Mouse (Mus musculus) kidney, postnatal 14 days (tissue): Measurements from ENCODE around the gene Cpt1c.

Experiments
- DNase-seq: peaks from one replicate; pipeline ENCODE4 v3.0.0; 2022; ENCODE audit warnings: mixed read lengths

The Cpt1c gene

GRCm38 (mm10) chr7:44998501-44998955 lies 23.9 kb upstream of the Cpt1c start, which contains the start of gene Bcl2l12:
Bcl2l12 (minus strand) TSS chr7:44998712.
- peak; percentile 83 for DNase-seq

- DNase-seq: no peak
These were observed 23.3 kb upstream of the Cpt1c start for GRCm38 (mm10) chr7:44997940-44998428.

DNA sequence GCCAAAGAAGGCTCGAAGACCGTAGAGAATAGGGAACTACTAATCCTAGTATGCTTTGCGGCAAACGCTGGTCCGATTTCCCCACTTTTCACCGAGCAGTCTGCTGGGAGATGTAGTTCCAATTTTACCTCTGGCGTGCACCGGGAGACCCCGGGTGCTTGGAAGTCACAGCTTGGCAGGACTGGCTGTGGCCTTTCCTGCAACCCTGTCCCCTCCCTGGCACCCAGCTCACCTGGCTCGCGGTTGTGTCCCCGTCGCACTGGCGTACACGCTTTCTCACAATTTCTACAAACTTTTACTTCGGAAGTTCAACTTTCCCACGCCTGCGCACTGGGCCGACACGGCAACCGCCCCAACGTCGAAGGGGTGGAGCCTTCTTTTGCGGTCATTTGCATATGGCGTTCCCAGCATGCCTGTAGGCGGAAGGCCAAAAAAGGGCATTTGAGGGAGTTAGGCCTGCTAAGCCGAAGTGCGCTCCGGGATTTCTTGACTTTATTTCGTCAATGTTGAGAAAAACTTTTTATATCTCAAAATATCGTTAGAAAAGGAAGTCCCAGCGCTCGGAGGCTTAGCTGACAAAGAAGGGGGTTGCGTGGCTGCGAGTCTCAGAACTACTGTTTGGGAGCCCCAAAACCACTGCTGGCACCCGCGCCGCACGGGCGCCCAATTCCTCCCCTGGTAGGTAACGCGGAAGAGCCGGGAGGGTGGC lies 22.7 kb upstream of the Cpt1c start, which contains the start of gene Irf3:
Irf3 (plus strand) TSS at position 418 of the 709 bp plus-strand sequence.
- DNase-seq: peak; percentile 98

GRCm38 (mm10) chr7:44996672-44997071 lies 22.0 kb upstream of the Cpt1c start:
- no peak for DNase-seq

DNA sequence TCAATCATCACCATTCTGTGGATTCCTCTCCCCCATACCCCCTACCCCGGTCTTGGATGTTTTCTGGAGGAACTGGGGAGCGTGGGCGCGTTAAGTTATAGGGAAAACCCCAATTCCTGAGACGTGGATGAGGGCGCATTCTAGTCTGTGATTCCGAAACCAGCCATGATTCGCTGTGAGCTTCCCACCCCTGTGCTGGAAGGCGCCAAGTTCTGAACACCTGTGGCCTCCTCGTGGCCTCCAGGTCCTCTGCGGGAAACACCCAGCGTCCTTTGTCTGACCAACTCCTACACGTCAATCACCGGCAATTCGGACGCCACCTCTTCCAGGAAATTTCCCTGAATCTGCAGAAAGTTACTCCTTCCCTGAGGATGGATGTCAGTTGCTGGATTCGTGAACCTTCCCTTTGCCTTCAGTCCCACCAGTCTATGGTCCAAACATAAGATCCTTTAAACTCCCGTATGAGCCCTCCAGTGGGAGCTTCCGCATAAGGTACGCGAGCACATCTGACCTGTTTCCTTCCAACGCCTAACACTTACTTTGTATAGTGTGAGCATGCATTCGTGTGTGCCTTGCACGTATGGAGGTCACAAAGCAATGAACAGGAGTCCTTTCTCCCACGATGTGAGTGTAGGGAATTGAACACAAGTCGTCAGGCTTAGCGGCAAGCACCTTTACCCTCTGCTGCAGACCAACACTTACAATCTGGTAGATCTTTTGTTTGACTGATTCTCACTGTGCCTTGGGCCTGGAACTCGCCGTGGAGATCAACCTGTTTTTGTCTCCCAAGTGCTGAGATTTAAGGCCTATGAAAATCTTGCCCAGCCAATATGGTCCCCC lies 12.4 kb upstream of the Cpt1c start:
- no peak for DNase-seq

DNA sequence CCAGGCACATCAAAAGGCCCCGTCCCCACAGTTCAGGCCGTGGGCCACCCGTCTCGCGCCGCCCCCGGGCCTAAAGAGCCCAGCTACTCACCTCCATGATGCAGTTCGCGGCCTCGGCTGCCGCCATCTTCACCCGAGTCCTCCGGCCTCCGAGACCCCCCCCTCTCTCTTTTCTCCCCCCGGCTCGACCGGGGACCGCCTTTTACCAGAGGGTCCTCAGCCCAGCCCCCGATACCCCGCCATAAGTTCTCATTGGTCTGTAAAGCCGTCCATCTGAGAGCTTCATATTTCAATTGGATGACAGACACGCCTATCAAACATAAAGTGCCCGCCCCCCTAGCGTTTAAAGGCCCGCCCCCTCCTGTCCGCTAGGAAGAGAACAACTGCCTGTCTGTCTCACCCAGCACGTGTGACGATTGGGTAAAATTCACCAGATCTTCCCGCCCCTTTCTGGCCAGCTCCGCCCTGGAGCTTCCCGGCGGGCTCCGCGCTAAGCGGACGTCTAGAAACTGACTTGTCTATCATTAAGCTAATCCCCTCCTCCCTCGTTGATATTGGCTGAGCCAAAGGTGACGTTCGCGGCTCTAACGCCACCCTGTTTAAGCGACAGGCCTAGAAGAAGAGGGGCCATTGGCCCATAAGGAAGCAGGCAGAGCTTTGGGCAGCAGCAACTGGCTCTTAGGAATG lies 11.7 kb upstream of the Cpt1c start, which contains the start of gene Prmt1:
Prmt1 (minus strand) TSS at position 377 of the 687 bp plus-strand sequence.
- peak; percentile 99 for DNase-seq

- DNase-seq: peak; percentile 81
These were observed 11.0 kb upstream of the Cpt1c start for GRCm38 (mm10) chr7:44985595-44986191.

DNA sequence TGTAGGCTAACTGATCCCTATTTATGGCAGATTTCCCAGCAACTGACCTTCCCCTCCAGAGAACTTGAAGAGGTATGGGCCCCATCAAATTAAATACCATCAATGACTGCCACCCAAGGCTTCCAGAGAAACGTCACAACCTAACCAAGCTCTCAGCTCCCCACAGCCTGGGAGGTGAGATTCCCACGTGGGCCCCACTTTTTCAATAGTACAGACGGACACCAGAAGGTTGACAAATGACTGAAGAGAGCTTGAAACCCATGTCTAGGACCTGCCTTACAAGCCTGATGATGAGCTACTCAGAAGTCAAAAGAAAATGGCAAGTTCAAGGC lies 10.1 kb upstream of the Cpt1c start:
- no peak for DNase-seq

- DNase-seq: no peak
These were observed 9.5 kb upstream of the Cpt1c start for GRCm38 (mm10) chr7:44983944-44984832.

DNA sequence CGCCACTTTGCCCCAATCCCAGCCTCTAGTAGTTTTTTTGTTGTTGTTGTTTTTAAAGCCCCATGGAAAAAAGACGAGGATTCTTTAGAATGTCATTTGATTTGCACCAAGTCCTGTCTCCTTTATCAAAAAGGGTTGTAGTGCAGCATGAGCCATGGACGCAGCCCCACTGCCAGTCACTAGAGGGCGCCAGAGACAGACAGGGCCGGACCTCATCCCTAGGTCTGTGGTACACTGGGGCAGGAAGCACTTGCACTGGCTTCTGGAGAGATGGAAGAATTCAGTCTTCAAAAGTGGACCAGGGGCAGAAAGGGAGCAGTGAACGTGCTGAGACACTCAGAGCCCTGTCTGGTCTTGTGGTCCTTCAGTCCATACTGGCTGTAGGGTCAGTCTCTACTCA lies 8.4 kb upstream of the Cpt1c start:
- peak; percentile 90 for DNase-seq

DNA sequence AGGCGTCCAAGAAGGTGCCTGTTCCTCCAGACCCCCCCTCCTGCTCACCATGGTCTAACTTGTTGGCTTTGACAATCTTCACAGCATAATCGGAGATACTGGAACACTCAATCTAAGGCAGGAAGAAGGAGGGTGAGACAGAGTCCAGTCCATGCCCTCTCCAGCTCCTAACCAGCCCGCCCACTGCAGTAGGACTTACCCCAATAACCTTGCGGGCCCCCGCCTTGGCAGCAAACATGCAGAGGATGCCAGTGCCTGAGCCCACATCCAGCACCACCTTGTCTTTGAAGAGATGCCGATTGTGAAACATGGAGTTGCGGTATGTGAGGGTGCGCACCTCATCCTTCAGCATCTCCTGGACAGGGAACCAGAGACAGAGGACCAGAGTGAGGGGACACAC lies 6.9 kb upstream of the Cpt1c start:
- DNase-seq: no peak

GRCm38 (mm10) chr7:44978300-44978699 lies 3.6 kb upstream of the Cpt1c start:
- DNase-seq: no peak

GRCm38 (mm10) chr7:44975117-44975419 lies 417 bp upstream of the Cpt1c start:
- no peak for DNase-seq

GRCm38 (mm10) chr7:44973415-44974130 lies 1.1 kb downstream of the Cpt1c start:
- DNase-seq: no peak

GRCm38 (mm10) chr7:44971142-44971541 lies 3.5 kb downstream of the Cpt1c start:
- no peak for DNase-seq

DNA sequence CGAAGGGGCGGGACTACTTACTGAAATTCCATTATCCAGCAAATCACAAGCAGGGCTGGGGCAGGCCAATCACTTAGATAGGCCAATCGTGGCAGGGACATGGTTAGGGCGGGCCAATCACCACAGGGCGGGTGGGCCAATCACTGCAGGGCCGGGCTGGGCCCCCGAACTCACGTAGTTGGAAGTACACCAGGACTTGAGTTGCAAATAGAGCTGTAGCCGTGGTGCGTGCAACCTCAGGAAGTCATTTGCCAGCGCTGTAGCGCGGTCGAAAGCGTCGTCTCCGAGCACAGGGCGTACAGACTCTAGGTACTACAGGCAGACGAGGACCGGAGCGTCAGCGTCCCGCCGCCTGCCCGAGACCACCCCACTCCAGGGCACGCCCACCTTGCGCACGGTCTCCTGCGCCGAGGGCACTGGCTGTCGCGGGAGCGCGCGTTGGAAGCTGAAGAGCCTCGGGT lies 4.4 kb downstream of the Cpt1c start:
- peak; percentile 92 for DNase-seq

GRCm38 (mm10) chr7:44966638-44967037 lies 8.0 kb downstream of the Cpt1c start:
- DNase-seq: no peak

DNA sequence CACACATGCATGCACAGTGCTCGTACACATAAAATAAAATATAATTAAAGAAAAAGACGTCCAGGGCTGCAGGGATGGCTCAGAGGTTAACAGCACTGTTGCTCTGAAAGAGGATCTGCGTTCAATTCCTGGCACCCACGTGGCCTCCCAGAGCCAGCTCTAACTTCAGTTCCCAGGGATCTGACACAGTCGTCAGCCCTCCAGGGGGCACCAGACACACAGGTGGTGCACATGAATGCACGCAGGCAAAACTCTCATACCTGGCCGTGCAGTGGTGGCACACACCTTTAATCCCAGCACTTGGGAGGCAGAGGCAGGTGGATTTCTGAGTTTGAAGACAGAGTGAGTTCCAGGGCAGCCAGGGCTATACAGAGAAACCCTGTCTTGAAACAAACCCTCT lies 8.7 kb downstream of the Cpt1c start:
- no peak for DNase-seq

DNA sequence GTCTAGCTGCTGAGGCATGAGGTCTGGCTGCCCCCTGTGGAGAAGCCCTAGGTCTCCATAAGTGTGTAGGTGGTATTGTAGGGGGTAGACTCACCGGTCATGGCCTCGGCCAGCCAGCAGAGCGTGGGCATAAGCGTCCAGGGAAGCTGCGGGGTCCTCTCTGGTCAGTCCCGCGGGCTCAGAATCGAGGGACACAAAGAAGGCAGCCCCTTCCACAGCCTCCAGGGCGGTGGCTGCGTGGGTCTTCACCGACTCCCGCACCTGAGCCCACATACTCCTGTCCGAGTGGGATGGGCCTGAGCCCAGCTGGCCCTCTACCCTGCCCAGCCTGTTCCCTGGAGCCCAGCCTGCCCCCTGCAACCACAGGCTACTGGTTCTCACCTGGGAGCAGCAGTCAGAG lies 9.7 kb downstream of the Cpt1c start:
- no peak for DNase-seq

DNA sequence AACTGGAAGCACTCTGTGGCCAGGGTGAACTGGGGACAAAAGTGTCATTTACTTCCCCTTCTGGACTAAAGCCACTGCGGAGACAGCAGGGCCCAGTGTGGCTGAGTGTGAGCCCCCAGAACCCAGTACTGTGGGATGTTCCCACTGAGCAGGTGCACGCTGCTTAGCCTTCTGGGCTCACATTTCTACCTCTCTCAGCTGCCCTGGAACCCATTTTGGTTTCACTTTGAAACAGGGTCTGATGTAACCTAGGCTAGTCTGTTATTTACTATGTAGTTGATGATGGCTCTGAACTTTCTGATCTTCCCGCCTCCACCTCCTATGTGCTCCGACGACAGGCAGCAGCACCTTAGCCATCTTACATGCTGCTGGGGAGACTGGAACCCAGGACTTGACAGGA lies 11.8 kb downstream of the Cpt1c start:
- DNase-seq: no peak

GRCm38 (mm10) chr7:44962337-44962736 lies 12.3 kb downstream of the Cpt1c start:
- no peak for DNase-seq
